Mouse (Mus musculus): ENCODE data around the gene Gm10096. TPM values are rescaled to one million over a fixed set of nuclear protein-coding genes. Genes with fewer than 3 reads are reported as not detected.
"Not testable (repeated sequence)": the region's sequence is repeated elsewhere in the genome, so short reads cannot be mapped to it uniquely, and the experiment has no call there.

Gm10096 gene
- not detected in 2 replicates for polyA plus RNA-seq (2015; fragmentation: Nextera tagmentation; extraction: Ambion mirVana)

DNA sequence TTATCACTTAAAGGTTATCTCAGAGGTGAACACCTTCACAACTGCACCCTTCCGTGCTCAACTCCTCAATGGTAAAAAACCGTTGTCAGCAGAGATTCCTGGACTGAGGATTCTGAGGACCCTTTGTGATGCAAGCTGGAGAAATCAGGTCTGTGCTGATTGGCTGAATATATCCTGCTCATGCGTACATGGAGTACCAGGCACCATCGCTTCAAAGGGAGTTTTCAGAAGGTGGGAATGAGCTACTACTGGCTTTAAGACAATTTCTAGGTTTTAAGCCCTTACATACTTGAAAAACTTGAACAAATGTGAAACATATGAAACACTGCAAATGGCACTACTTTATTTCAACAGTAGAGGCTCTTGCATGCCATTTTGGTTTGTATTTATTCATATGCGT, at the start of gene Gm10096:
Gene Gm10096 (minus strand): TSS at position 101 of the 400 bp plus-strand sequence.
- H3K4me3 ChIP-seq; H3K27me3 ChIP-seq; H3K9ac ChIP-seq; H3K9me3 ChIP-seq; H3K36me3 ChIP-seq; H3K4me1 ChIP-seq (replicated peaks); H3K4me2 ChIP-seq; ATAC-seq (ENCODE audit: low FRiP score); H3K27ac ChIP-seq: not testable (repeated sequence)
- WGBS, result no CpG with 5 or more reads among the region's 5 CpGs

Measured in hindbrain, embryonic 13.5 days (tissue).